14 mouse cellular contexts compared by ENCODE assay signal in genomic region chr2:118028881-118029280, GRCm38 (mm10).
A peak's percentile ranks its signal among the peaks of the same experiment; 100 is the strongest.
DNase-seq lines count a peak whose midpoint lies in the region; ATAC-seq and TF ChIP-seq lines count a peak whose summit lies in the region.
"Had no signal": no experiment of that assay in that cellular context is flagged by ENCODE, and none has a peak within 500 bp of the region (broad histone marks: within the 10 kb centered on the region; RNA-seq: fewer than 3 reads in every experiment).

No protein-coding gene starts in this region.

- no peak for ATAC-seq in kidney, embryonic 15.5 days (replicated peaks; ENCODE audit: low FRiP score)
- ATAC-seq in megakaryocyte, adult 5-6 weeks (ENCODE audit: poor library complexity, severe bottlenecking), result no peak

- 69% methylated on average over 1 of the region's 1 CpGs for WGBS in kidney, adult 2 months
- 88% methylated on average over 1 of the region's 1 CpGs for WGBS in kidney, embryonic 15.5 days

- H3K27ac ChIP-seq in kidney, adult 2 months (ENCODE audit: insufficient read depth, low read depth, low read length), result no peak overlapping the region
- no peak overlapping the region for H3K27ac ChIP-seq in kidney, embryonic 15.5 days
- H3K27ac ChIP-seq in brown adipose tissue, adult 24 weeks (replicated peaks; ENCODE audit: low read depth, low read length), result peak overlapping the region; percentile 46; the same call in 1 of the 2 replicates
- H3K27ac ChIP-seq: hindbrain, embryonic 10.5 days; limb, embryonic 13.5 days had no signal

- no peak for TF ChIP-seq CTCF in kidney, adult 2 months (conservative IDR thresholded peaks at IDR 0.05; ENCODE audit: insufficient read depth, insufficient read length, low read depth, low read length)

- no peaks in the 10 kb centered on the region for H3K4me1 ChIP-seq in kidney, adult 2 months (ENCODE audit: control insufficient read depth, insufficient read depth, low read length)
- no peaks in the 10 kb centered on the region for H3K4me1 ChIP-seq in kidney, embryonic 15.5 days
- H3K4me1 ChIP-seq in brown adipose tissue, adult 24 weeks (ENCODE audit: control insufficient read depth, insufficient read depth, insufficient read length, low read length), result 0 out of 2 replicates have a peak, but pooled peaks cover 2% of the 10 kb centered on the region
- H3K4me1 ChIP-seq: hindbrain, embryonic 10.5 days had no signal

- no peak overlapping the region for H3K9ac ChIP-seq in kidney, embryonic 15.5 days
- H3K9ac ChIP-seq: limb, embryonic 13.5 days had no signal

- no peaks in the 10 kb centered on the region for H3K36me3 ChIP-seq in kidney, adult 2 months (ENCODE audit: control insufficient read depth, insufficient read depth, low read length)
- H3K36me3 ChIP-seq in kidney, embryonic 15.5 days, result no peaks in the 10 kb centered on the region
- H3K36me3 ChIP-seq: hindbrain, embryonic 10.5 days; limb, embryonic 13.5 days had no signal

- H3K27me3 ChIP-seq in kidney, adult 2 months (replicated peaks; ENCODE audit: control insufficient read depth, insufficient read depth, low read length), result no peaks in the 10 kb centered on the region
- H3K27me3 ChIP-seq in kidney, embryonic 15.5 days, result no peaks in the 10 kb centered on the region
- H3K27me3 ChIP-seq: limb, embryonic 13.5 days; megakaryocyte, embryonic 14.5 days had no signal

- no peak for TF ChIP-seq POLR2A in kidney, adult 2 months (IDR thresholded peaks at IDR 0.05; ENCODE audit: low read depth, low read length)

- peak; percentile 15 for DNase-seq in kidney, adult 2 months
- peak; percentile 41 to 45 for DNase-seq in gastrocnemius, adult 8-10 months (ENCODE audit: low spot score in 2 of 2)
- peak; percentile 20 for DNase-seq in heart, postnatal 4 days
- DNase-seq in embryo, embryonic 11 days, result no peak
- DNase-seq: kidney, adult 9 months; spleen, adult 18-20 months; thymus, adult 18-20 months had no signal

- H3K9me3 ChIP-seq in kidney, embryonic 15.5 days (replicated peaks), result no peaks in the 10 kb centered on the region
- H3K9me3 ChIP-seq: hindbrain, embryonic 10.5 days; limb, embryonic 13.5 days; megakaryocyte, embryonic 14.5 days had no signal

- H3K4me2 ChIP-seq in kidney, embryonic 15.5 days, result no peak overlapping the region
- H3K4me2 ChIP-seq: limb, embryonic 13.5 days had no signal

- H3K4me3 ChIP-seq in kidney, adult 2 months (ENCODE audit: insufficient read depth, low read depth, low read length), result no peak overlapping the region
- no peak overlapping the region for H3K4me3 ChIP-seq in kidney, embryonic 15.5 days (replicated peaks)
- no peak overlapping the region for H3K4me3 ChIP-seq in brown adipose tissue, adult 24 weeks (ENCODE audit: insufficient read depth, low read depth, low read length)
- H3K4me3 ChIP-seq: erythroblast, embryonic 14.5 days; hindbrain, embryonic 10.5 days; limb, embryonic 13.5 days; megakaryocyte, embryonic 14.5 days had no signal
